Mouse (Mus musculus) heart, postnatal 14 days (tissue): ENCODE measurements around the gene Gm1330. TPM values are rescaled to one million over a fixed set of nuclear protein-coding genes. Genes with fewer than 3 reads are reported as not detected.
"Not testable (repeated sequence)": the region's sequence is repeated elsewhere in the genome, so short reads cannot be mapped to it uniquely, and the experiment has no call there.

Experiments
- DNase-seq, 2 experiments: peaks; one replicate each; pipeline ENCODE4 v3.0.0; 2021 to 2022
- intact Hi-C: fragments of 180-260 bp; cut with DNase I; formaldehyde crosslinking; loops from one replicate; pipeline ENCODE4 v1.15.1; 2025
- long read RNA-seq, 2 experiments: library from polyadenylated mRNA; stranded (forward); transcript quantifications; one replicate each; pipeline ENCODE4 v2.0.0; 2021
- total RNA-seq, 2 experiments: library from RNA; stranded (reverse); gene quantifications; 2 replicates each; pipeline ENCODE4 v1.2.3; 2021

The Gm1330 gene
- not detected for total RNA-seq
- long read RNA-seq, experiment 1: 0 reads
- long read RNA-seq, experiment 2: 0 reads

DNA sequence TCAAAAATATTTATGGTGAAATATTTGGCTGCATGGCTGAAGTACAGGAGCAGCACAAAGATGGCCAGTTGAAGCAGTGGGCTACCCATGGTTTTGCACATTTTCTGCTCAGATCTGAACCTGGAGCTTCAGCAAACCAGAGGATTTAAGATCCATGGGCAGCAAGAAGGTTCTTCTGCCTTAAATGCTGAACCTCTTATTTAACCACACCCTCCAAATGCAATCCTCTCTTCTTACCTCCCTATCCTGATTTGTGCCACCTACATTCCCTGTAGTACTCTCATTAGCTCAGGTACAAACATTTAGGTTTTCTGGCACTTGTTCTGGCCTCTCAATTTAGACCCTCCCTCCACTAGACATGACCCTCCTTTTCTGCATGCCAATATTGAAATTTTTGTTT lies at the start of gene Gm1330:
Gene Gm1330 (minus strand): TSS at position 101 of the 400 bp plus-strand sequence.
- intact Hi-C loops: no loop called here
- no peak for DNase-seq

DNA sequence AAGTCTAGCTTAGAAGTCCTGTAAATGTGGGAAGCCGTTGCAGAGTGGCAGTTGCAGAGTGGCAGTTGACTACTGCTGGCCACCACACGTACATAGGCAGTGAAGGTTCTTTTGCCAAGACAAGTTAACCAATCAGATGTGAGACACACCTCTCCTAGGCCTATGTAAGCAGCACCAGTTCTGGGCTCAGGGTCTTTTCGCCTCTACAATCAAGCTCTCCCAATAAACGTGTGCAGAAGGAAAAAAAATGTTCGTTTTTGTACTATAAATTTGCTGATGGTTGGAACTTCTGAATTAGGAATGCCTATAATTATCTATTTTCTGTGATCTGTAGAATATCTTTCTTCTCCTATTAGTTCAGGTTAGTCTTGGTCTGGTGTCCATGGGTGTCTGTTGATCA lies 14.1 kb upstream of the Gm1330 start, which contains the start of gene Gm10750:
Gene Gm10750 (minus strand): TSS at position 101 of the 400 bp plus-strand sequence.
- DNase-seq, intact Hi-C loops: not testable (repeated sequence)

DNA sequence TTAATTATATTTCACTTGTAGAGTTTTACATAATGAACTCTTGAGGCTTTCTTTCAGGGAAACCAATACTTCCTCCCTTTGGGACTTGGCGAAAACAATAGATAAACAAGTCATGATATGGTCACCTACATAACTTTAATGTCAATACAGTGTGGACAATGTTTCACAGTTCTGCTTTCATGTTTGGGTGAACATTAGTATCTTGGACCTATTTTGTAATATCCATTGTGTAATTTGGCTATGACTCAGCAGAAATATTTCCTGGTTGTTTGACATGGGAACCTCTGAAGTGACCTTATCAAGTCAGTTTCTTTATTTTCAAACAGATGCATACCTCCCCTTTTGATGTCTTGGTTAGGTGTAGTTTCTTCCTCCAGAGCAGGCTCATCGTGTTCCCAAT lies 1.8 kb upstream of the Gm1330 start:
- intact Hi-C loops: no loop called here
- no peak for DNase-seq

DNA sequence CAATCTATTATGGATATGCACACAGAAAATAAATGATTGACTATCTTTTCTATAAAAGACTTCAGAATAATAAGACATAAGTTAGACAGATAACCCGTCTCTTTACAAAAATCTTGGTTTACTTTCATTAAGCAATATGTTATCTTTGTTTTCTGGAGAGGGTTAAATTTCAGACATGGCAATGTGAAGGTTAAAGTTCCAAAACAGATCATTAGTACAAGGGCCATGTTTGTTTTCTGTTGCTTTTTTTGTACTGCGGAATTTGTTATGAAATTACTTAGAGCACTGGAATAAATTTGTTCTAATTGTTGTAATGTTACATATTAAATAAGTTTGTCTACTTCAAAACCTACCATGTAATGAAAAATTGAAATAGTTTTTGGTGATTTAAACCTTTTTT lies 7.9 kb downstream of the Gm1330 start:
- intact Hi-C loops: no loop called here
- no peak for DNase-seq

Other genes with a start within 250 kb of the Gm1330 start
- not detected for gene Cst11, start 231.8 kb downstream of the Gm1330 start, total RNA-seq
- not detected for gene 8030411F24Rik, start 221.2 kb downstream of the Gm1330 start, total RNA-seq
- gene Cst12, start 213.9 kb downstream of the Gm1330 start, total RNA-seq: 1 to 10 TPM in 1 of 2 experiments, under 1 TPM in 1; 0.76 to 1.3 TPM
- not detected for gene Cst8, start 204.5 kb downstream of the Gm1330 start, total RNA-seq
- not detected for gene Cst13, start 183.2 kb downstream of the Gm1330 start, total RNA-seq
- gene Cst9, start 168.1 kb downstream of the Gm1330 start, total RNA-seq: 1 to 10 TPM; 2.5 to 4.0 TPM
- gene 9230104L09Rik, start 138.2 kb downstream of the Gm1330 start, total RNA-seq: 1 to 10 TPM in 1 of 2 experiments, under 1 TPM in 1; 0.78 to 1.1 TPM
- 100 to 1,000 TPM; 853 to 872 TPM for gene Cst3, start 127.6 kb downstream of the Gm1330 start, total RNA-seq
- gene Gm10750, start 14.0 kb upstream of the Gm1330 start, total RNA-seq: not detected